Mouse (Mus musculus) heart, adult 8-10 months (tissue): ENCODE measurements at regions not wholly inside any gene's neighbourhood (a gene's known extent, or its start where the extent isn't known, plus 50 kb on each side); places are given as distances from the start of the nearest gene placed in this dataset.

Experiments
- DNase-seq: peaks from one replicate; pipeline ENCODE4 v3.0.0; 2022; ENCODE audit warnings: low spot score

GRCm38 (mm10) chr13:16669281-16669680, 657.6 kb downstream of the Inhba start:
- no peak for DNase-seq

- DNase-seq = no peak
Measured at GRCm38 (mm10) chr13:16670047-16670733, 658.5 kb downstream of the Inhba start.

GRCm38 (mm10) chr13:16670736-16671135, 659.1 kb downstream of the Inhba start:
- DNase-seq = no peak

- no peak for DNase-seq
Measured at GRCm38 (mm10) chr13:16676873-16677272, 665.2 kb downstream of the Inhba start.

GRCm38 (mm10) chr13:16678246-16679024, 666.8 kb downstream of the Inhba start:
- no peak for DNase-seq

GRCm38 (mm10) chr13:16694201-16694600, 682.5 kb downstream of the Inhba start:
- DNase-seq = no peak

- DNase-seq = no peak
Measured at GRCm38 (mm10) chr13:16700934-16701333, 689.3 kb downstream of the Inhba start.

GRCm38 (mm10) chr13:16702138-16702537, 690.5 kb downstream of the Inhba start:
- DNase-seq = no peak

- DNase-seq = no peak
Measured at GRCm38 (mm10) chr13:16705217-16706104, 693.8 kb downstream of the Inhba start.

- no peak for DNase-seq
Measured at GRCm38 (mm10) chr13:16706105-16706442, 694.4 kb downstream of the Inhba start.

GRCm38 (mm10) chr13:16715296-16715960, 703.8 kb downstream of the Inhba start:
- peak; percentile 65 for DNase-seq

- DNase-seq = no peak
Measured at GRCm38 (mm10) chr13:16716340-16716739, 704.7 kb downstream of the Inhba start.

- DNase-seq = peak; percentile 34
Measured at GRCm38 (mm10) chr13:16716796-16717749, 705.4 kb downstream of the Inhba start.

- no peak for DNase-seq
Measured at GRCm38 (mm10) chr13:16720090-16720489, 708.4 kb downstream of the Inhba start.

- no peak for DNase-seq
Measured at GRCm38 (mm10) chr13:16725350-16725749, 713.7 kb downstream of the Inhba start.

- no peak for DNase-seq
Measured at GRCm38 (mm10) chr13:16738313-16738712, 726.7 kb downstream of the Inhba start.

GRCm38 (mm10) chr13:16739563-16739962, 727.9 kb downstream of the Inhba start:
- DNase-seq = no peak

GRCm38 (mm10) chr13:16744237-16744636, 732.6 kb downstream of the Inhba start:
- no peak for DNase-seq

GRCm38 (mm10) chr13:16745644-16746043, 734.0 kb downstream of the Inhba start:
- DNase-seq = no peak

- DNase-seq = no peak
Measured at GRCm38 (mm10) chr13:16746451-16746850, 734.8 kb downstream of the Inhba start.

- DNase-seq = no peak
Measured at GRCm38 (mm10) chr13:16756264-16756663, 744.6 kb downstream of the Inhba start.
